Mouse (Mus musculus): ENCODE data around the gene Fcer1g. TPM values are rescaled to one million over a fixed set of nuclear protein-coding genes. Genes with fewer than 3 reads are reported as not detected.

Fcer1g gene
- polyA plus RNA-seq, 1 experiment from 2014 or later: 32.0 TPM

DNA sequence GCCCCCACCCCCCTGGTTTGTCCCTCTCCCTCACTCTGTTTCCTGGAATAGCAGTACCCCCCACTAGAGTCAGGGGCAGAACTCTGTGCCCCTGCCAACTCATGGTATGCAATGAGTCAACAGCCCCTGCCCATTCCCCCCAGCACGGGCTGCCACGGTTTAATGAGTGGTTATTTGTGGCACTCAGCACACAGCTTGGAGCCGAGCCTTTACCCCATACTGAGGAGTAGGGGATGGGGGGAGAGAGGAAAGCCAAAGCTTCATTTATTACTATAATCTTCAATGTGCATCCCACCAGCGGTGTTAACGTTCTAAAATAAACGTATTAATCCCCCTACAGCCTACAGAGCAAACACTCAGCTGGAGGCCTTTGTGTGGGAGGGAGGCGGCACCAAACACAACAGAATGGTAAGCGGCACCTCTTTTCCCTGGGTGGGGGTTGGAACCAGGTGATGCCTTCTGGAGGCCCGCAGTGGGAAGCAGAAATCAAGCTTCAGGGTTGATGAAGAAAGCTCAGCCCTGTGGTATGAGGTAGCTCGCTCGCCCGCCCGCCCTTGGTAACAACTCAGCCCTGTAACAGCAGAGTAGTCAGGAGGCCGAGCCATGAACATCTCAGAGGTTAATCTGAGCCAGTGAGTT is 44.6 kb downstream of the Fcer1g start:
- peak; percentile 28; the same call in 1 of the 2 replicates for ATAC-seq (ENCODE audit: low FRiP score)
- H3K4me3 ChIP-seq (replicated peaks): no peak overlapping the region
- H3K9ac ChIP-seq (replicated peaks): no peak overlapping the region
- 30% methylated on average over 14 of the region's 14 CpGs for WGBS
- peak overlapping the region; percentile 9; the same call in 1 of the 2 replicates for H3K4me2 ChIP-seq
- peaks cover 8% of the 10 kb centered on the region for H3K27me3 ChIP-seq (replicated peaks)
- H3K9me3 ChIP-seq (replicated peaks): no peaks in the 10 kb centered on the region
- no peaks in the 10 kb centered on the region for H3K36me3 ChIP-seq
- H3K4me1 ChIP-seq: peaks cover 54% of the 10 kb centered on the region
- H3K27ac ChIP-seq (replicated peaks): no peak overlapping the region

DNA sequence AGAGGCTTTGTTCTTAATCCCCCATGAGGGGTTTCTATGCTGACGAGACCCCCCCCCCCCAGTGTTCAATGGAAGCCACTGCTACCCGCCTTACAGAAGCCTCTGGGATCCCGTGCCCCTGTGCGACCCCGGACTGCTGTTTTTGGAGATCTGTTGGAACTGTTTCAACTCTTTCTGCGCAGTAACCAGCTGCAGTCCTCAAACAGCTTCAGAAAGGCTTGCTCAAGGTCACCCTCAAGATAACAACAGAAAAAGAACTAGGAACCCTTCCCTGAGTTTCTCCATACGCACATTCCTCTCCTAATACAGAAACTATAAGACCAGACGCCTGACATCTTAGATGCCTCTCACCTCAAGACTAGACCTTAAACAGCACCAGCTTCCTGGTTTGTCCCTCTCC is 45.1 kb downstream of the Fcer1g start:
- Histone ChIP-seq H3K4me3 (replicated peaks) (no peak overlapping the region), H3K9me3 (replicated peaks) (no peaks in the 10 kb centered on the region), H3K9ac (replicated peaks) (no peak overlapping the region), H3K27me3 (replicated peaks) (peaks cover 2% of the 10 kb centered on the region), H3K4me2 (peak overlapping the region; percentile 9; the same call in 1 of the 2 replicates), H3K4me1 (peaks cover 49% of the 10 kb centered on the region), H3K27ac (replicated peaks) (no peak overlapping the region), H3K36me3 (no peaks in the 10 kb centered on the region)
- no peak for ATAC-seq (ENCODE audit: low FRiP score)
- WGBS: 16% methylated on average over 8 of the region's 8 CpGs

- no peak overlapping the region for H3K4me3 ChIP-seq (replicated peaks)
- WGBS: 24% methylated on average over 13 of the region's 13 CpGs
- no peaks in the 10 kb centered on the region for H3K9me3 ChIP-seq (replicated peaks)
- no peak for ATAC-seq (ENCODE audit: low FRiP score)
- H3K36me3 ChIP-seq: no peaks in the 10 kb centered on the region
- H3K9ac ChIP-seq (replicated peaks): no peak overlapping the region
- H3K4me2 ChIP-seq: peak overlapping the region; percentile 9; the same call in 1 of the 2 replicates
- H3K27ac ChIP-seq (replicated peaks): no peak overlapping the region
- peaks cover 39% of the 10 kb centered on the region for H3K4me1 ChIP-seq
- H3K27me3 ChIP-seq (replicated peaks): no peaks in the 10 kb centered on the region
Measured at GRCm38 (mm10) chr1:171187851-171188700, 46.1 kb downstream of the Fcer1g start.

- 50% methylated on average over 8 of the region's 8 CpGs for WGBS
- Histone ChIP-seq H3K4me2 (peak overlapping the region; percentile 1; the same call in 1 of the 2 replicates), H3K36me3 (no peaks in the 10 kb centered on the region), H3K27me3 (replicated peaks) (no peaks in the 10 kb centered on the region), H3K9me3 (replicated peaks) (no peaks in the 10 kb centered on the region), H3K4me1 (peaks cover 30% of the 10 kb centered on the region), H3K4me3 (replicated peaks) (no peak overlapping the region), H3K9ac (replicated peaks) (no peak overlapping the region), H3K27ac (replicated peaks) (no peak overlapping the region; the same call in 1 of the 2 replicates)
- ATAC-seq (ENCODE audit: low FRiP score): peak; percentile 62
Measured at GRCm38 (mm10) chr1:171185655-171186054, 48.5 kb downstream of the Fcer1g start.

DNA sequence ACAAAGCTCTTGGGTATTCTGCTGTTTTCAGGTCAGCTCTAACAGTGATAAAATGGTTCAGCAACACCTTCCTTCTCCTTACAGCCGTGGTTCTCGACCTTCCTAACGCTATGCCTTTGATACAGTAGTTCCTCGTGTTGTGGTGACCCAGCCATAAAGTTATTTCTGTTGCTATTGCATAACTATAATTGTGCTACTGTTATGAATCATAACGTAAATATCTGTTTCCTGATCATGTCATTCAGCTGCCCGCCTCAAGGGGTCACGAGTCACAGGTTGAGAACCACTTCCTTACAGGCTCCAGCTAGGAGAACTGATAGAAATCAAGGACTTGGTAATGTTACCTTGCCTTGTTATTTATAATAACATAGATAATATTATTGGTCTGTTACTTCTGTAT is 49.9 kb downstream of the Fcer1g start:
- H3K4me2 ChIP-seq: no peak overlapping the region
- H3K4me1 ChIP-seq: peaks cover 25% of the 10 kb centered on the region
- H3K9me3 ChIP-seq (replicated peaks): no peaks in the 10 kb centered on the region
- WGBS: 83% methylated on average over 7 of the region's 7 CpGs
- H3K27ac ChIP-seq (replicated peaks): no peak overlapping the region
- no peak for ATAC-seq (ENCODE audit: low FRiP score)
- H3K4me3 ChIP-seq (replicated peaks): no peak overlapping the region
- H3K36me3 ChIP-seq: no peaks in the 10 kb centered on the region
- H3K9ac ChIP-seq (replicated peaks): no peak overlapping the region
- H3K27me3 ChIP-seq (replicated peaks): no peaks in the 10 kb centered on the region

DNA sequence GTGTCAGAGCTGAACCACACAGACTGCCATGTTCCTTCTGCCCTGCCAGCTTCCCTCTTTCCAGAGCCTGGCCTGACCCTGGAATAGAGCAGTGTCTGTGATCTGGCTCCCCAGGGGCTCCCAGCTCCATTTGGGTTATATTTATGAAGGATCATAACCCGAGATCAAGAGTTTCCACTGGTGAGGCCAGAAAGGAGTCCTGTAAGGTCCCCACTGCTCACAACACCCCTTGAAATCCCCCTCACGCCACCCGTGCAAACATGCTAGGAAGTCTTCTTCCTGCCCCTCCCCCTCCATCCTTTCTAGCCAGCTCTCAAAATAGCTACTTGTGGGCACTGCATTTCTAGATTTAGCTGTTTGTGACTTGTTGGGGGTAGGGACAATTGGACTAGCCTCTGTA is 50.5 kb downstream of the Fcer1g start:
- 72% methylated on average over 3 of the region's 3 CpGs for WGBS
- no peaks in the 10 kb centered on the region for H3K9me3 ChIP-seq (replicated peaks)
- no peak for ATAC-seq (ENCODE audit: low FRiP score)
- no peaks in the 10 kb centered on the region for H3K36me3 ChIP-seq
- no peaks in the 10 kb centered on the region for H3K27me3 ChIP-seq (replicated peaks)
- H3K9ac ChIP-seq (replicated peaks): no peak overlapping the region
- H3K4me2 ChIP-seq: no peak overlapping the region
- H3K4me1 ChIP-seq: peaks cover 18% of the 10 kb centered on the region
- no peak overlapping the region for H3K27ac ChIP-seq (replicated peaks)
- no peak overlapping the region for H3K4me3 ChIP-seq (replicated peaks)

- no peak overlapping the region for H3K27ac ChIP-seq (replicated peaks)
- H3K9me3 ChIP-seq (replicated peaks): no peaks in the 10 kb centered on the region
- H3K4me2 ChIP-seq: no peak overlapping the region
- H3K9ac ChIP-seq (replicated peaks): no peak overlapping the region
- H3K36me3 ChIP-seq: no peaks in the 10 kb centered on the region
- no peak overlapping the region for H3K4me3 ChIP-seq (replicated peaks)
- H3K27me3 ChIP-seq (replicated peaks): no peaks in the 10 kb centered on the region
- H3K4me1 ChIP-seq: peaks cover 12% of the 10 kb centered on the region
- 87% methylated on average over 3 of the region's 3 CpGs for WGBS
- no peak for ATAC-seq (ENCODE audit: low FRiP score)
Measured at GRCm38 (mm10) chr1:171183025-171183424, 51.1 kb downstream of the Fcer1g start.

Other genes with a start within 250 kb of the Fcer1g start
- gene Fcgr4, start 215.4 kb downstream of the Fcer1g start, polyA plus RNA-seq (2015; fragmentation: Nextera tagmentation; extraction: Ambion mirVana): 0.40 and 0.95 TPM in 2 replicates
- gene Fcgr3, start 169.4 kb downstream of the Fcer1g start, polyA plus RNA-seq (2015; fragmentation: Nextera tagmentation; extraction: Ambion mirVana): 11.5 and 11.8 TPM in 2 replicates
- 4.4 and 6.3 TPM in 2 replicates for gene Cfap126, start 120.4 kb downstream of the Fcer1g start, polyA plus RNA-seq (2015; fragmentation: Nextera tagmentation; extraction: Ambion mirVana)
- gene Sdhc, start 83.8 kb downstream of the Fcer1g start, polyA plus RNA-seq (2015; fragmentation: Nextera tagmentation; extraction: Ambion mirVana): 311 and 314 TPM in 2 replicates
- 8.8 and 11.0 TPM in 2 replicates for gene Mpz, start 83.7 kb downstream of the Fcer1g start, polyA plus RNA-seq (2015; fragmentation: Nextera tagmentation; extraction: Ambion mirVana)
- gene Pcp4l1, start 38.1 kb downstream of the Fcer1g start, polyA plus RNA-seq (2015; fragmentation: Nextera tagmentation; extraction: Ambion mirVana): 34.0 and 39.1 TPM in 2 replicates
- gene Nr1i3, start 20.4 kb downstream of the Fcer1g start, polyA plus RNA-seq (2015; fragmentation: Nextera tagmentation; extraction: Ambion mirVana): 0.38 and 0.52 TPM in 2 replicates
- gene Tomm40l, start 11.9 kb downstream of the Fcer1g start, polyA plus RNA-seq (2015; fragmentation: Nextera tagmentation; extraction: Ambion mirVana): 51.0 and 60.0 TPM in 2 replicates
- 11.1 and 12.9 TPM in 2 replicates for gene Apoa2, start 9.3 kb downstream of the Fcer1g start, polyA plus RNA-seq (2015; fragmentation: Nextera tagmentation; extraction: Ambion mirVana)
- 3.3 and 3.6 TPM in 2 replicates for gene Adamts4, start 16.1 kb upstream of the Fcer1g start, polyA plus RNA-seq (2015; fragmentation: Nextera tagmentation; extraction: Ambion mirVana)
- gene Ndufs2, start 17.0 kb upstream of the Fcer1g start, polyA plus RNA-seq (2015; fragmentation: Nextera tagmentation; extraction: Ambion mirVana): 237 and 260 TPM in 2 replicates
- 90.6 and 97.6 TPM in 2 replicates for gene B4galt3, start 36.0 kb upstream of the Fcer1g start, polyA plus RNA-seq (2015; fragmentation: Nextera tagmentation; extraction: Ambion mirVana)
- 42.7 and 48.0 TPM in 2 replicates for gene Ppox, start 46.8 kb upstream of the Fcer1g start, polyA plus RNA-seq (2015; fragmentation: Nextera tagmentation; extraction: Ambion mirVana)
- 87.4 and 91.6 TPM in 2 replicates for gene Usp21, start 53.6 kb upstream of the Fcer1g start, polyA plus RNA-seq (2015; fragmentation: Nextera tagmentation; extraction: Ambion mirVana)
- gene Ufc1, start 60.7 kb upstream of the Fcer1g start, polyA plus RNA-seq (2015; fragmentation: Nextera tagmentation; extraction: Ambion mirVana): 115 and 119 TPM in 2 replicates
- 44.1 and 49.9 TPM in 2 replicates for gene Dedd, start 94.8 kb upstream of the Fcer1g start, polyA plus RNA-seq (2015; fragmentation: Nextera tagmentation; extraction: Ambion mirVana)
- 53.0 and 53.1 TPM in 2 replicates for gene Nit1, start 111.3 kb upstream of the Fcer1g start, polyA plus RNA-seq (2015; fragmentation: Nextera tagmentation; extraction: Ambion mirVana)
- gene Pfdn2, start 111.3 kb upstream of the Fcer1g start, polyA plus RNA-seq (2015; fragmentation: Nextera tagmentation; extraction: Ambion mirVana): 146 and 162 TPM in 2 replicates
- gene Klhdc9, start 126.4 kb upstream of the Fcer1g start, polyA plus RNA-seq (2015; fragmentation: Nextera tagmentation; extraction: Ambion mirVana): 4.0 and 4.1 TPM in 2 replicates
- gene Nectin4, start 135.7 kb upstream of the Fcer1g start, polyA plus RNA-seq (2015; fragmentation: Nextera tagmentation; extraction: Ambion mirVana): 3.7 and 5.6 TPM in 2 replicates
- 0.88 and 6.0 TPM in 2 replicates for gene Arhgap30, start 154.6 kb upstream of the Fcer1g start, polyA plus RNA-seq (2015; fragmentation: Nextera tagmentation; extraction: Ambion mirVana)
- gene Usf1, start 176.9 kb upstream of the Fcer1g start, polyA plus RNA-seq (2015; fragmentation: Nextera tagmentation; extraction: Ambion mirVana): 131 and 149 TPM in 2 replicates
- 4.9 and 6.2 TPM in 2 replicates for gene Tstd1, start 184.5 kb upstream of the Fcer1g start, polyA plus RNA-seq (2015; fragmentation: Nextera tagmentation; extraction: Ambion mirVana)
- gene F11r, start 203.2 kb upstream of the Fcer1g start, polyA plus RNA-seq (2015; fragmentation: Nextera tagmentation; extraction: Ambion mirVana): 11.8 and 27.5 TPM in 2 replicates

Data from neural tube, embryonic 15.5 days (tissue).